Mouse (Mus musculus) G1E (cell line): ENCODE data around the gene Tll2. TPM values are rescaled to one million over a fixed set of nuclear protein-coding genes. Genes with fewer than 3 reads are reported as not detected.
A peak's percentile ranks its signal among the peaks of the same experiment; 100 is the strongest.

Source experiments
- ATAC-seq: 2 replicates; pipeline ENCODE4 v1.8.0; 2016; ENCODE audit warnings: mild to moderate bottlenecking; ENCODE audit not compliant: insufficient number of reproducible peaks, poor library complexity, low FRiP score, severe bottlenecking; ENCODE audit errors: extremely low read depth
- DNase-seq: peaks from one replicate; pipeline ENCODE4 v3.0.0; 2012; ENCODE audit warnings: low spot score
- H3K27me3 ChIP-seq: 2 replicates; pipeline ENCODE4 v1.6.1; 2012; ENCODE audit warnings: mild to moderate bottlenecking, low read length, inconsistent platforms; ENCODE audit not compliant: insufficient read depth
- H3K36me3 ChIP-seq: replicated peaks from 2 replicates; pipeline ENCODE3; 2012; ENCODE audit warnings: mild to moderate bottlenecking, inconsistent platforms
- H3K4me1 ChIP-seq: 2 replicates; pipeline ENCODE4 v1.6.1; 2012; ENCODE audit warnings: low read depth, low read length, inconsistent platforms, mixed read lengths; ENCODE audit not compliant: insufficient read depth
- H3K4me3 ChIP-seq: 2 replicates; pipeline ENCODE4 v1.5.1; 2012; ENCODE audit warnings: low read depth, mild to moderate bottlenecking, inconsistent platforms, low read length, moderate library complexity, mixed read lengths
- H3K9me3 ChIP-seq: replicated peaks from 2 replicates; pipeline ENCODE4 v1.6.1; 2012; ENCODE audit warnings: inconsistent platforms
- CTCF ChIP-seq: IDR thresholded peaks from 2 replicates; pipeline ENCODE4 v1.5.1; 2012; ENCODE audit warnings: low read depth, low read length, inconsistent platforms, mixed read lengths
- GATA1 ChIP-seq: IDR thresholded peaks from 2 replicates; pipeline ENCODE4 v1.6.1; 2012; ENCODE audit warnings: borderline replicate concordance, low read length, inconsistent platforms, mixed read lengths
- GATA2 ChIP-seq: IDR thresholded peaks from 2 replicates; pipeline ENCODE4 v1.6.1; 2012; ENCODE audit warnings: low read depth, low read length, inconsistent platforms, borderline replicate concordance
- POLR2AphosphoS5 ChIP-seq: IDR thresholded peaks from 2 replicates; pipeline ENCODE4 v1.6.1; 2012; ENCODE audit warnings: low read depth, low read length, inconsistent platforms; ENCODE audit not compliant: insufficient replicate concordance
- TAL1 ChIP-seq: conservative IDR thresholded peaks from 2 replicates; pipeline ENCODE4 v1.6.1; 2012; ENCODE audit warnings: low read depth, low read length, inconsistent platforms, mixed read lengths
- polyA plus RNA-seq: library from polyadenylated mRNA; stranded (reverse); fragments of >175 nt; gene quantifications from 2 replicates; pipeline ENCODE4 v1.2.3, GENCODE M21; 2012
- total RNA-seq, 2 experiments: library from RNA; stranded (forward) in 1 of 2; stranded (reverse) in 1 of 2; fragments of 200-1000 nt in 1 of 2; fragments of >200 nt in 1 of 2; fragmentation: Nextera tagmentation in 1 of 2; gene quantifications; 2 replicates each; pipeline ENCODE4 v1.2.3; 2014 to 2017

Tll2 gene
- total and polyA plus RNA-seq, 3 experiments: not detected

- Histone ChIP-seq H3K9me3 (no peaks in the 10 kb centered on the region), H3K36me3 (no peaks in the 10 kb centered on the region), H3K27me3 (no peaks in the 10 kb centered on the region), H3K4me1 (no peaks in the 10 kb centered on the region), H3K4me3 (no peak overlapping the region)
- no peak for TF ChIP-seq CTCF
- TF ChIP-seq POLR2AphosphoS5: no peak
- TF ChIP-seq TAL1: no peak
- TF ChIP-seq GATA2: no peak
- no peak for TF ChIP-seq GATA1
- DNase-seq: no peak
- no peak for ATAC-seq
These were observed 101.7 kb downstream of the Tll2 start for GRCm38 (mm10) chr19:41104922-41105321.

GRCm38 (mm10) chr19:41101390-41101789 lies 105.2 kb downstream of the Tll2 start:
- ATAC-seq (no peak), DNase-seq (no peak)
- Histone ChIP-seq H3K36me3 (no peaks in the 10 kb centered on the region), H3K4me1 (no peaks in the 10 kb centered on the region), H3K27me3 (no peaks in the 10 kb centered on the region; the same call in 1 of the 2 replicates), H3K4me3 (no peak overlapping the region), H3K9me3 (no peaks in the 10 kb centered on the region)
- TF ChIP-seq CTCF (no peak), GATA1 (no peak), GATA2 (no peak), POLR2AphosphoS5 (no peak), TAL1 (no peak)

GRCm38 (mm10) chr19:41100863-41101262 lies 105.8 kb downstream of the Tll2 start:
- Histone ChIP-seq H3K4me3 (no peak overlapping the region), H3K4me1 (no peaks in the 10 kb centered on the region), H3K27me3 (peaks cover under 1% of the 10 kb centered on the region; the same call in 1 of the 2 replicates), H3K9me3 (no peaks in the 10 kb centered on the region), H3K36me3 (no peaks in the 10 kb centered on the region)
- ATAC-seq (no peak), DNase-seq (no peak)
- TF ChIP-seq POLR2AphosphoS5 (no peak), CTCF (no peak), GATA1 (no peak), TAL1 (no peak), GATA2 (no peak)

GRCm38 (mm10) chr19:41097038-41097437 lies 109.6 kb downstream of the Tll2 start:
- Histone ChIP-seq H3K4me3 (no peak overlapping the region), H3K36me3 (no peaks in the 10 kb centered on the region), H3K27me3 (peaks cover 7% of the 10 kb centered on the region; the same call in 1 of the 2 replicates), H3K4me1 (no peaks in the 10 kb centered on the region), H3K9me3 (no peaks in the 10 kb centered on the region)
- ATAC-seq: no peak
- no peak for DNase-seq
- TF ChIP-seq TAL1 (no peak), GATA2 (no peak), CTCF (no peak), GATA1 (no peak), POLR2AphosphoS5 (no peak)

GRCm38 (mm10) chr19:41091901-41092300 lies 114.7 kb downstream of the Tll2 start:
- Histone ChIP-seq H3K4me3 (no peak overlapping the region), H3K36me3 (no peaks in the 10 kb centered on the region), H3K4me1 (no peaks in the 10 kb centered on the region), H3K27me3 (peaks cover 7% of the 10 kb centered on the region; the same call in 1 of the 2 replicates), H3K9me3 (no peaks in the 10 kb centered on the region)
- TF ChIP-seq POLR2AphosphoS5: no peak
- no peak for ATAC-seq
- no peak for DNase-seq

GRCm38 (mm10) chr19:41089833-41090232 lies 116.8 kb downstream of the Tll2 start:
- no peak overlapping the region for H3K4me3 ChIP-seq
- peaks cover 4% of the 10 kb centered on the region; the same call in 1 of the 2 replicates for H3K27me3 ChIP-seq
- no peaks in the 10 kb centered on the region for H3K9me3 ChIP-seq
- DNase-seq (peak; percentile 13), ATAC-seq (no peak)
- H3K4me1 ChIP-seq: no peaks in the 10 kb centered on the region
- peak; percentile 66 for TF ChIP-seq CTCF
- TF ChIP-seq TAL1: no peak
- H3K36me3 ChIP-seq: no peaks in the 10 kb centered on the region

GRCm38 (mm10) chr19:41088491-41088890 lies 118.1 kb downstream of the Tll2 start:
- DNase-seq (no peak), ATAC-seq (no peak)
- Histone ChIP-seq H3K36me3 (no peaks in the 10 kb centered on the region), H3K4me3 (no peak overlapping the region), H3K9me3 (no peaks in the 10 kb centered on the region), H3K27me3 (peaks cover 4% of the 10 kb centered on the region; the same call in 1 of the 2 replicates), H3K4me1 (no peaks in the 10 kb centered on the region)
- TF ChIP-seq CTCF: no peak
- no peak for TF ChIP-seq TAL1
- no peak for TF ChIP-seq GATA2
- no peak for TF ChIP-seq GATA1
- no peak for TF ChIP-seq POLR2AphosphoS5
